7 mouse cellular contexts compared by ENCODE assay signal in the genomic region with DNA sequence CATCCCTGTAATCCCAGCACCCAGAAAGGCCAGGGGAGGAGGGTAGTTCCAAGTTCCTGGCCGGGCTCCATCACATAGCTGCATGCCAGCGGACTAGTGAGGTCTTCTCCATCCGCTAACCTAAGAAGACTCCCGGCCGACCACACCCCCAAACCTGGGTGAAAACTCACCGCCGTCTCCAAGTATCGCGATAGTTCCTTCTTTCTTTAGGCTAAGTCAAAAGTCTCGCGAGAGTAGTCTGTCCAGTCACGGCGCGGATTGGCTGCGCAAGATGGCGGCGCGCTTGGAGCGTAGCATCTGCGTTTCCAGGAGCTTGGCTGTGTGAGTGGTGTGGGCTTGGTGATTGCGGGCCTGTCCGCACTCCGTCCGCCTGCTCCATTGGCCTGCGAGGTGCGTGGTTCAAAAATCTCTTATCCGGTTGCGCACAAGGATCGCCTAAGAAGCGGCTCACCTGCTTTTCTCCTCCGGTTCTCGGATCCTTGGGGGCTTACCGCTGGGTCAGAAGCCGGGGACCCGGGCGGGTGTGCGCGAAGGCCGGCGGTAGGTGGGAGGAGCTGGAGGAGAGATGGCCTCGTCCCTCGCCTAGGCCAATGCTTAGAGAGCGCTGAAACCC. TPM values are rescaled to one million over a fixed set of nuclear protein-coding genes. Genes with fewer than 3 reads are reported as not detected.
DNase-seq lines count a peak whose midpoint lies in the region; ATAC-seq and TF ChIP-seq lines count a peak whose summit lies in the region.

A gene (plus strand): TSS at position 236 of the 613 bp plus-strand sequence.

- peak within 1 kb of the TSS; percentile 92 for H3K4me3 ChIP-seq in embryonic facial prominence, embryonic 10.5 days
- H3K4me3 ChIP-seq in intestine, postnatal 0 days (ENCODE audit: low read depth, low read length) = peak within 1 kb of the TSS; percentile 86
- H3K4me3 ChIP-seq in midbrain, embryonic 12.5 days = peak within 1 kb of the TSS; percentile 69
- peak within 1 kb of the TSS; percentile 83 for H3K4me3 ChIP-seq in small intestine, adult 2 months (ENCODE audit: low read depth, low read length)

- peaks cover 17% of the 10 kb centered on the region for H3K4me1 ChIP-seq in embryonic facial prominence, embryonic 10.5 days
- H3K4me1 ChIP-seq in intestine, postnatal 0 days (replicated peaks; ENCODE audit: control insufficient read depth, insufficient read depth, low read length) = peaks cover 4% of the 10 kb centered on the region; the same call in 1 of the 2 replicates
- peaks cover 12% of the 10 kb centered on the region for H3K4me1 ChIP-seq in midbrain, embryonic 12.5 days
- 0 out of 2 replicates have a peak, but pooled peaks cover 2% of the 10 kb centered on the region for H3K4me1 ChIP-seq in small intestine, adult 2 months (ENCODE audit: control insufficient read depth, insufficient read depth, insufficient read length, low read length)

- under 1% methylated on average over 43 of the region's 43 CpGs for WGBS in embryonic facial prominence, embryonic 10.5 days
- WGBS in intestine, postnatal 0 days = under 1% methylated on average over 43 of the region's 43 CpGs
- under 1% methylated on average over 43 of the region's 43 CpGs for WGBS in midbrain, embryonic 12.5 days
- WGBS in small intestine, adult 2 months = under 1% methylated on average over 43 of the region's 43 CpGs

- H3K4me2 ChIP-seq in intestine, postnatal 0 days (replicated peaks; ENCODE audit: low read depth) = peak within 1 kb of the TSS; percentile 89
- peak within 1 kb of the TSS; percentile 71 for H3K4me2 ChIP-seq in midbrain, embryonic 12.5 days (replicated peaks)

- no peak for TF ChIP-seq POLR2A in small intestine, adult 2 months (IDR thresholded peaks at IDR 0.05; ENCODE audit: low read depth, low read length)

- no peaks in the 10 kb centered on the region for H3K9me3 ChIP-seq in embryonic facial prominence, embryonic 10.5 days
- no peaks in the 10 kb centered on the region for H3K9me3 ChIP-seq in intestine, postnatal 0 days (ENCODE audit: control insufficient read depth)
- no peaks in the 10 kb centered on the region for H3K9me3 ChIP-seq in midbrain, embryonic 12.5 days

- no peaks in the 10 kb centered on the region for H3K27me3 ChIP-seq in embryonic facial prominence, embryonic 10.5 days (replicated peaks; ENCODE audit: low read depth, poor library complexity, severe bottlenecking)
- H3K27me3 ChIP-seq in intestine, postnatal 0 days (replicated peaks; ENCODE audit: control insufficient read depth, insufficient read depth, low read length) = no peaks in the 10 kb centered on the region
- H3K27me3 ChIP-seq in midbrain, embryonic 12.5 days = no peaks in the 10 kb centered on the region
- no peaks in the 10 kb centered on the region for H3K27me3 ChIP-seq in small intestine, adult 2 months (ENCODE audit: control insufficient read depth, insufficient read depth, low read length)

- peak within 1 kb of the TSS; percentile 77 for H3K9ac ChIP-seq in intestine, postnatal 0 days (ENCODE audit: low read depth, low read length)
- peak within 1 kb of the TSS; percentile 80 for H3K9ac ChIP-seq in midbrain, embryonic 12.5 days (replicated peaks)

- peak; percentile 93 for DNase-seq in adrenal gland, postnatal 10 days
- peak; percentile 95 for DNase-seq in embryonic facial prominence, embryonic 10.5 days (ENCODE audit: low spot score)
- peak; percentile 65 for DNase-seq in gonadal fat pad, adult 2 months (ENCODE audit: low read depth)
- DNase-seq in left cerebral cortex, postnatal 4 days = peak; percentile 94

- peak; percentile 96 for ATAC-seq in intestine, postnatal 0 days
- peak; percentile 96 for ATAC-seq in midbrain, embryonic 12.5 days (ENCODE audit: low FRiP score, low read depth)

- TF ChIP-seq CTCF in intestine, postnatal 0 days (IDR thresholded peaks at IDR 0.05; ENCODE audit: low read depth) = no peak
- no peak for TF ChIP-seq CTCF in small intestine, adult 2 months (IDR thresholded peaks at IDR 0.05; ENCODE audit: extremely low read depth, insufficient read length, insufficient replicate concordance, low read depth, low read length)

- intact Hi-C loops in left cerebral cortex, postnatal 4 days (cut with DNase I) = no loop called here

- H3K27ac ChIP-seq in embryonic facial prominence, embryonic 10.5 days (replicated peaks) = peak within 1 kb of the TSS; percentile 96
- peak within 1 kb of the TSS; percentile 92 for H3K27ac ChIP-seq in intestine, postnatal 0 days (ENCODE audit: low read depth, low read length)
- H3K27ac ChIP-seq in midbrain, embryonic 12.5 days (replicated peaks) = peak within 1 kb of the TSS; percentile 94
- H3K27ac ChIP-seq in small intestine, adult 2 months (ENCODE audit: insufficient read depth, low read depth, low read length) = peak within 1 kb of the TSS; percentile 69

- H3K36me3 ChIP-seq in embryonic facial prominence, embryonic 10.5 days (replicated peaks) = peaks cover 29% of the 10 kb centered on the region
- peaks cover 12% of the 10 kb centered on the region; the same call in 1 of the 2 replicates for H3K36me3 ChIP-seq in intestine, postnatal 0 days (ENCODE audit: control insufficient read depth, insufficient read depth)
- H3K36me3 ChIP-seq in midbrain, embryonic 12.5 days = peaks cover 23% of the 10 kb centered on the region
- peaks cover 5% of the 10 kb centered on the region for H3K36me3 ChIP-seq in small intestine, adult 2 months (ENCODE audit: control insufficient read depth, insufficient read depth, low read length)

RNA-seq across cellular contexts. Expression of the gene that starts here (rescaled TPM):
- total RNA-seq in adrenal gland, postnatal 10 days (2021) = 10 to 100 TPM; 19.3 to 21.3 TPM
- 73.0 and 73.7 TPM in 2 replicates for polyA plus RNA-seq in embryonic facial prominence, embryonic 10.5 days (2016; fragmentation: Nextera tagmentation; extraction: Ambion mirVana)
- polyA plus RNA-seq in gonadal fat pad, adult 2 months (2012; rRNA removed) = 3.9 and 4.1 TPM in 2 replicates
- 9.6 and 11.1 TPM in 2 replicates for polyA plus RNA-seq in intestine, postnatal 0 days (2015; fragmentation: Nextera tagmentation; extraction: Ambion mirVana)
- 10 to 100 TPM; 23.0 to 25.5 TPM for total RNA-seq in left cerebral cortex, postnatal 4 days (2021)
- 56.3 and 58.5 TPM in 2 replicates for polyA plus RNA-seq in midbrain, embryonic 12.5 days (2016; fragmentation: Nextera tagmentation; extraction: Ambion mirVana)
- polyA plus RNA-seq in small intestine, adult 2 months (2012; rRNA removed) = 0.65 and 1.6 TPM in 2 replicates

Comparison
In these comparisons a context has a peak if more than half of its experiments do, and no peak if none do; other contexts are left out.
1. Peak in every context shown above with its lines: DNase-seq, ATAC-seq, H3K4me3 ChIP-seq and H3K27ac ChIP-seq.